Mouse (Mus musculus) mouse embryonic stem cell (cell line): ENCODE measurements around the gene Mthfd2l.

Experiments
- in situ Hi-C, 2 experiments: fragments of 300-500 bp; cut with MboI; formaldehyde crosslinking; loops; 1 replicate in 1 of 2; 3 replicates in 1 of 2; pipeline ENCODE4 v1.14.3; 2019 to 2020; ENCODE audit warnings: low sequenced_read_pairs in 2 of 2, low pct_unique_long_range_greater_than_20kb in 1 of 2, mixed read lengths in 1 of 2; ENCODE audit not compliant: unreplicated experiment in 1 of 2

Mthfd2l gene

GRCm38 (mm10) chr5:90922958-90923357, 8.0 kb upstream of the Mthfd2l start:
- in situ Hi-C loops, result no loop called here

GRCm38 (mm10) chr5:90930546-90930945, 371 bp upstream of the Mthfd2l start:
- in situ Hi-C loops, result loop anchor here in 1 of 2 experiments (25.0 kb wide), 1 partner anchor 1057 kb away; the partner anchor contains the start of gene Odaph

GRCm38 (mm10) chr5:90931911-90932310, 994 bp downstream of the Mthfd2l start:
- in situ Hi-C loops, result loop anchor here in 1 of 2 experiments (25.0 kb wide), 1 partner anchor 1055 kb away; the partner anchor contains the start of gene Odaph

GRCm38 (mm10) chr5:90936706-90937105, 5.8 kb downstream of the Mthfd2l start:
- in situ Hi-C loops, result loop anchor here in 1 of 2 experiments (25.0 kb wide), 1 partner anchor 1051 kb away; the partner anchor contains the start of gene Odaph

GRCm38 (mm10) chr5:90945453-90945852, 14.5 kb downstream of the Mthfd2l start:
- in situ Hi-C loops, result loop anchor here in 1 of 2 experiments (25.0 kb wide), 1 partner anchor 1042 kb away; the partner anchor contains the start of gene Odaph

GRCm38 (mm10) chr5:90949499-90949898, 18.6 kb downstream of the Mthfd2l start:
- in situ Hi-C loops, result loop anchor here in 1 of 2 experiments (25.0 kb wide), 1 partner anchor 1038 kb away; the partner anchor contains the start of gene Odaph

- in situ Hi-C loops, result loop anchor here (25.0 kb wide), 1 partner anchor 361 kb away; no protein-coding TSS in a partner anchor
Observed at GRCm38 (mm10) chr5:90951475-90951874, 20.6 kb downstream of the Mthfd2l start.

- in situ Hi-C loops, result loop anchor here (25.0 kb wide), 1 partner anchor 359 kb away; no protein-coding TSS in a partner anchor
Observed at GRCm38 (mm10) chr5:90952731-90953481, 22.0 kb downstream of the Mthfd2l start.

GRCm38 (mm10) chr5:90964316-90964715, 33.4 kb downstream of the Mthfd2l start:
- in situ Hi-C loops, result loop anchor here (25.0 kb wide), 1 partner anchor 348 kb away; no protein-coding TSS in a partner anchor

GRCm38 (mm10) chr5:90964764-90965163, 33.8 kb downstream of the Mthfd2l start:
- in situ Hi-C loops, result loop anchor here (25.0 kb wide), 1 partner anchor 348 kb away; no protein-coding TSS in a partner anchor

GRCm38 (mm10) chr5:90965386-90965785, 34.5 kb downstream of the Mthfd2l start:
- in situ Hi-C loops, result loop anchor here (25.0 kb wide), 1 partner anchor 347 kb away; no protein-coding TSS in a partner anchor

- in situ Hi-C loops, result no loop called here
Observed at GRCm38 (mm10) chr5:90977244-90977643, 46.3 kb downstream of the Mthfd2l start.

- in situ Hi-C loops, result no loop called here
Observed at GRCm38 (mm10) chr5:90980297-90980696, 49.4 kb downstream of the Mthfd2l start.

GRCm38 (mm10) chr5:90987605-90988004, 56.7 kb downstream of the Mthfd2l start:
- in situ Hi-C loops, result no loop called here

- in situ Hi-C loops, result no loop called here
Observed at GRCm38 (mm10) chr5:90988149-90988548, 57.2 kb downstream of the Mthfd2l start.

GRCm38 (mm10) chr5:90988592-90988991, 57.7 kb downstream of the Mthfd2l start:
- in situ Hi-C loops, result no loop called here

- in situ Hi-C loops, result no loop called here
Observed at GRCm38 (mm10) chr5:90999942-91000341, 69.0 kb downstream of the Mthfd2l start.

- in situ Hi-C loops, result no loop called here
Observed at GRCm38 (mm10) chr5:91015216-91015615, 84.3 kb downstream of the Mthfd2l start.

GRCm38 (mm10) chr5:91023114-91023513, 92.2 kb downstream of the Mthfd2l start:
- in situ Hi-C loops, result no loop called here
